Mouse (Mus musculus) gastrocnemius, postnatal 36 days (tissue): Measurements from ENCODE around the gene Prkce. TPM values are rescaled to one million over a fixed set of nuclear protein-coding genes. Genes with fewer than 3 reads are reported as not detected.

Source experiments
- DNase-seq, 2 experiments: peaks; one replicate each; pipeline ENCODE4 v3.0.0; 2022
- intact Hi-C: fragments of 180-260 bp; cut with DNase I; formaldehyde crosslinking; loops from one replicate; pipeline ENCODE4 v1.15.1; 2025
- total RNA-seq, 2 experiments: library from RNA; stranded (reverse); gene quantifications; 2 replicates each; pipeline ENCODE4 v1.2.3; 2021

Prkce gene
- total RNA-seq, 2 experiments from 2014 or later: 7.9 to 8.2 TPM

DNA sequence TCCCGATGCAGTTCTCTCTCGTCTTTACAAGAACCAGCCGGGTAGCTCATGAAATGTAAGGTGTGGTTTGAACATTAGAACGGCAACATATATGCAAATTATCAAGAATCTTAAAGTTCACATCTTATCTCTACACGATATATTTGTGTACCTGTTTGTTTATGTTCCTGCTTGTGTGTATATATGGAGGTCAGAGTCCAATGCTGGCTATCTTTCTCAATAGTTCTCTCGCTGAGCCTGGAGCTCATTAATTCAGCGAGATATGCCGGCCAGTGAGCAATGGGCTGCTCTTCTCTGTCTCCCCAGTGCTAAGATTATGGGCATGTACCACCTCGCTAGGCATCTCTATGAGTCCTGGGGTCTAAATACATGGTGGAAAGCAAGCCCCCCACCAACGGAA, 356.3 kb downstream of the Prkce start:
- no peak for DNase-seq
- intact Hi-C loops: no loop called here

DNA sequence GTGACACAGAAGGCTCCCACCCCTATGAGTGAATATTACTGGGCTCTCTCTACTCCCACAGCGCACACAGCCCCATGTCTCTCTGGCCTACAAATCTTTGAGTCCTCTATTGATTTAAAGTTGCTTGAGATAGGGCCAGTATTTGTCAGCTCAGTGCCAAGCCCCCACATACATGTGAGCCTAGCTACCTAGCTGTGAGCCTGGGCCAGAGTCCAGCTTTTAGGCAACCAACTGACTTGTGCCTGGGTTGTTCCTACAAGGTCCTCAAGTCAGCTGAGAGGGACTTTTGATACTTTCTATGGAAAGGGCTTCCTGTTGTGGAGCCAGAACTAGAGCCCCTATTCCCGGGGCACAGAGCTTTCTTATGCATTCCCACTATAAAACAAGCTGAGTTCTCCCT, 357.5 kb downstream of the Prkce start:
- no peak for DNase-seq
- intact Hi-C loops: no loop called here

DNA sequence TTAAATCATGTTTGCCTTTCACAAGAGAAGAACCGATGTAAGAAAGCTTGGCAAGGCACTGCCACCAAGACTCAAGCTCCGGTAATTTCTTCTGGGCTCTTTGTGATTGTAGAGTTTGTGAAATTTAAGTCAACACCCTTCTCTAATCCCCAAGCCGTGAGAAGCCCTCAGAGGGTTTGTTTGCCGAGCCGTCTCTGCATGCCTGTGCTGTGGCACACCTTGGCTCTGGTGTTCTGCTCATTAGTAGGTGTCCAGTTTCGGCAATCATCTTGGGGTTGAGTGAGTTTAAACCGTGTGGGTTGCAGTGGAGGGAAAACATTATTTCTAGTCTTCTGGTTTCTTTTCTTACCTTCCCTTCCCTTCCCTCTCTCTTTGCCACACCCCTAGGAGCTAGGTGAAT, 358.4 kb downstream of the Prkce start:
- no peak for DNase-seq
- intact Hi-C loops: no loop called here

DNA sequence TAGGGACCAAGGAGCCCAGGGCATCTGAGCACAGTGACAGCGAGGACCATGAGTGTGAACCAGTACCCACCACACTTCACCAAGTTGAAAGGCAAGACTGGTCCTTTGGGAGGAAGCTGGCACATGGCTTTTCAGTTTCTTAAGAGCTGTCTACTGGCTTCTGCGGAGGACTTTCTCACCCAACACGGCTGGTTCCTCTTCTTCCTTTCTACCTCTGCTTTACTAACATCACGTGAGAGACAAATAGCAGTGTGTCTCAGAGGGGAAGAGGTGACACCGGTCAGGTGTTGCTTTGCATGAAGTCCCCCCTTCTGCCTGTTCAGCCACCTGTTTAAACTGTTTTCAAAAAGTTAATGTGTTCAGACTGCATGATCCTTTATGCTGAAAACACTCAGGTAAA, 359.7 kb downstream of the Prkce start:
- intact Hi-C loops: no loop called here
- DNase-seq: no peak

DNA sequence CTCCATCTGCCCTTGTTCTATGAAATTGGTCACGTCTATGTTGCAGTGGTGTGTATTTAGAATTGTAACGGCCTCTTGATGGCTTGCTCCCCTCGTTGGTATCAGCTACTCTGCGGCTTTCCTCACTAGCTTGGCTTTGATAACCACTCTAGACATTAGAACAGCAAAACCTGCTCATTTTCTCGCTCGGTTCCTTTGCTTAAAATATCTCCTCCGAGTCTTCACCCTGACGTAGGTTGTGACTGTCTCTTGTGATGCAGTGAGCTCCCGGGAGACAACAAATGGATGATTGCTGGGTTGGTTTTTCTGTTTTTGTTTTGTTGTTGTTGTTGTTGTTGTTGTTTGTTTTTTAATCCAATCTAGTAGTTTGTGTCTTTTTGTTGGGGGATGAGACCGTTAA, 361.4 kb downstream of the Prkce start:
- intact Hi-C loops: no loop called here

DNA sequence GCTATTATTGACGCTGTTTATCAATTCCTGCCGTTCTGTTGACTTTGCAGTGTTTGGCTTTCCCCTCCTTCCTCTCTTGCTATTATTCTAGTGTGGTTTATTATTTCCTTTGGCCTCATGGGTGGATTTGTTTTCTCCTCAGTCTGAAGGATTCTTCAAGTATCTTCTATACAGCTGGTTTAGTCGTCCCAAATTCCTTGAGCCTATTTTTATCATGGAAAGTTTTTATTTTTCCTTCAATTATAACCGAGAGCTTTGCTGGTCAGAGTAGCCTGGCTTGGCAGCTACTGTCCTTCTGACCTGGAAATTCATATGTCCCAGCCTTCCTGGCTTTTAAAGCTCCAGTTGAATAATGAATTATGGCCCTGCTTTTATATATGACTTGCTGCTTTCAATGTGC, 361.8 kb downstream of the Prkce start:
- intact Hi-C loops: no loop called here
- DNase-seq: no peak

More for the DNA sequence above, 361.4 kb downstream of the Prkce start:
- DNase-seq: no peak

DNA sequence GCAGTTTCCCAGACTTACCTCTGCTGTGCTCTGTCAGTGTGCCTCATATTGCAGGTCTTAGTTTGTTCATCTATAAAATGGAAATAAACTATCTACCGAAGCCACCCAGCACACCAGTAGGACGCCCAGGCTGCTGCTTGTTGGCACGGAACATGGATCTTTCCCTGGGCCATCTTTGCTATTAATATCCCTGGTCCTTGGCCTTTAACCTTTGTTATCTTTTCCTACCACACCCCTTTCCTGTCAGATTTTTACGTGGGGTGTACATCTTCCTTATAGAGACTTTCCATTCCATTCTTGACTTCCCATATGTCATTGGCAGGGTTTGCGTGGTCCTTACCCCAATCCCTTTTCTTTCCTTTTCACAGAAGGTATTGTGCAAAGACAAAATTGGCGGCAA, 363.6 kb downstream of the Prkce start:
- DNase-seq: no peak
- intact Hi-C loops: no loop called here

DNA sequence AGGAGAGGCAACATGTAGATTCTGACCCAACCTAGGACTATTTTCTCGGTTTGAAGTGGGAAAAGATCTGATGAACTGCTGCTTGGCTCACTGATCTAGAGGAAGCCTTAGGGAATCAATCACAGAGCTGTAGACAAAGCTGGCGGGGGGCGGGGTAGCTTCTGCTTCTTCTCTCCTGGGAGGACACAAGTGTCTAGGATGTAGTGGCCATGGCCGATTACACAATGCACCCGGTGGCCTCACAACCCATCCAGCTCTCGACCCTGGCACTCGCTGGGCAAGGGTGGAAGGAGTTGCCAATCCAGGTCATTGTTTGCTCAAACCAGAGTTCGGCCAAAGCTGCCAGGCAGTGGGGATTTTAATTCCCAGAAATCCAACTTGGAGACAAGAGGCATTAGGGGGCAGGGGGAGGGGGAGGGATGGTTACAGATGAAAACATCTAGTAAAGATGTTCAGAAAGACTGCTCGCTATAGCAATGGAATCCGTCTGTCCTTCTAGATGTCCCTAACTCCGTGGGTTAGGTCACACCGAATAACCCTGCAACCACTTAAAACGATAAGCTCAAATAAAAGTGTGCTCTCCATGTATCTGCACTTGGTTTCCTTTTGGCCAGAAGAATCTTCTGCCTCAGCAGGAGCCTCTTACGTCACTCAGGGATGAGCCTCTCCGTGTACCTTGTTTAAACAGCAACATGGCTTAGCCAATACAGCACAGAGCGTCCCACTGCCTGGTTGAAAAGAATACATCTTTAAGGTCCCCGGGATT, 365.4 kb downstream of the Prkce start:
- intact Hi-C loops: no loop called here

DNA sequence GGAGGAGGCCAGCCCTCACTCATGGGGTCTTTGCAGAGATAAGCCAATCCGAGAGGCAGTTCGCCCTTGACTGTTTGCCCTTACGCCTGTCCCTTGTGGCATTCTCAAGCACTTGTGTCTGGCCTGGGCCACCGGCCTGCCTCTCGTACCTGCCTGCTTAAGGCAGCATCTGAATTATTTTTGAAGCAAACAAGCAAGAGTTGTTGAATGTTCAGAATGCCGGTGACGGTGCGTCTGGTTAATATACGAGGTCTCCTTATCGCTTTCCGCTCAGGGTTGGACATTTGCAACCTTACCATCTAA, 365.9 kb downstream of the Prkce start:
- DNase-seq: no peak
- intact Hi-C loops: no loop called here

More for the DNA sequence above, 365.4 kb downstream of the Prkce start:
- no peak for DNase-seq

DNA sequence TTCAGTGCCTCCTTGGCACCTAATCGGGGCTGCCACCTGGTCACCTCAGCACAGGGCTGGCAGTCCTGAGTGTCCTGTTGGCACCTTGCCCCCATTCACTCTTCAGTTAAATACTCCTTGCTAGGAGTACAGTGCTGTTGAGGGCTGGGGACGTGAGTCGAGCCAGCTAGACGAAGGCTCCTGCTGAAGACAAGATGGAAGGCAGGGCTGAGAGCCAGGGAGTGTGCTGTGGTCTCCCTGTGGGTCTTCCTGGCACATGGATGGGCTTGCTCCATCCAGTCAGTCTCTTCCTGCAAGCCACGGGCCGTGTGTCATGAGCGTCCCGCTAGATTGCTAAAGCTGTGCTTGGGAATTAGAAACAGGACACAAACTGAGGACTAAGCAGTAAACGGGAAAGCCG, 367.5 kb downstream of the Prkce start:
- intact Hi-C loops: loop anchor here (2.0 to 5.0 kb wide), 3 partner anchors 38 to 280 kb away; partner anchors contain the start of gene Epas1
- no peak for DNase-seq

DNA sequence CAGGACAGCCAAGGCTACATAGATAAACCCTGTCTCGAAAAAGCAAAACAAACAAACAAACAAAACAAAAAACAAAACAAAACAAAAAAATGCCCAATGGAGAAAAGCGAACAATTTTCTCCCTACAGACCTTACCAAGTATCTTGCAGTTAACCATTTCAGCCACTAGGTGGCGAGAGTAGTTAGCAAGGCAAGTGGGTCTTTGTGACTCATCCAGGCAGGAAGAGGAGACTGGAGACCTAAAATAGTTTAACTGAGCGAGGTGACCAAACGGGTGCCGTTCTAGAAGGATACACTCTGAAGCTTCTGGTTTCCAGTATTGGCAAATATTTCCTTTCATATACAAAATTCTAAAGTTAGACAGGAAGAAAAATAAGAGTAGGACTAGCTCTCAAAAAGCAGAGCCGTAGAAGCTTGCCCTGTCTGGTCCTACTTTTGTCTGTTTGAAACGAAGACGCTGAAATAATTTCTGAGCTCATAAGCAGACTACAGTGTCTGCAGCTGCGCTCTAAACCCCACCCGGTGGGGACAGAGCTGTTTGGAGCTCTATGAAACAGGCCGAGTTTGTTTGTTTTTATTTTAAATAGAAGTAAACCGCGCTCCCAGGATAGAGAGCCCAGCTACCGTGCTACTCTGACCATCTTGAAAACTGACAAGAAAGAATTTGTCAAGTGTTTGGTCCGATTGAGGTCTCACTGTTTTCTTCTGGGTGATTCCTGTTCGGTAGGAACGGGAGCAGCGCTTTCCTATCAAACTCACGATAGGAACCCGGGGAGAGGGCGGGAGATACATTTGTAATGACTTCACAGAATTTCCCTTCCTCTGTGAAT, 368.5 kb downstream of the Prkce start:
- intact Hi-C loops: loop anchor here (2.0 to 5.0 kb wide), 4 partner anchors 39 to 279 kb away; partner anchors contain the start of gene Epas1
- peak in 1 of 2 experiments; percentile 66 for DNase-seq

DNA sequence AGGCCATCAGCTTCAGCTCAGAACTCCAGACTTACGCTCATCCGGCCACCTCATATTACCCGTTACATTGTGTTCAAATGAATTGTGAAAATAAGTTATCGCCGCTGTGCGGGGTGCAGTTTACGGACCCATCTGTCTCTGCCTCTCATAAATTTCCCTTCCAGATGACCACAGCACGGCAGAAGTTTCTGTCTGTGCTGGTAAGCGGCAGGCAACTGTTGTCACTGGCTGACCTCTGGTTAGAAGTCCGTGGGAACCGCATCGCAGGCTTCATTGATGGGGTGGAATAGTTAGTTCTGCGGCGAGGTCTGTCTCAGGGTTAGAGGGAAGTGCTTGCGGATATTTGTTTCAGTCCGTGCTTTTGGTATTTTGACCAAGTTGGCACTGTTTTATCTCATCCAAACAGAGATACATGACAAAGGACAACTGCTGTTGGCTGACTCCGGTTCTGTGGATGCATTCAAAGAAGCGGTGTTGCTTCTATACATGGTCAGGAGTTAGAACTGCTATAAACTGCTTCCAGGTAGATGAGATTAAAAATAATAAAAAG, 372.4 kb downstream of the Prkce start:
- intact Hi-C loops: loop anchor here (5.0 kb wide), 1 partner anchor 43 kb away; no protein-coding TSS in a partner anchor
- DNase-seq: no peak

DNA sequence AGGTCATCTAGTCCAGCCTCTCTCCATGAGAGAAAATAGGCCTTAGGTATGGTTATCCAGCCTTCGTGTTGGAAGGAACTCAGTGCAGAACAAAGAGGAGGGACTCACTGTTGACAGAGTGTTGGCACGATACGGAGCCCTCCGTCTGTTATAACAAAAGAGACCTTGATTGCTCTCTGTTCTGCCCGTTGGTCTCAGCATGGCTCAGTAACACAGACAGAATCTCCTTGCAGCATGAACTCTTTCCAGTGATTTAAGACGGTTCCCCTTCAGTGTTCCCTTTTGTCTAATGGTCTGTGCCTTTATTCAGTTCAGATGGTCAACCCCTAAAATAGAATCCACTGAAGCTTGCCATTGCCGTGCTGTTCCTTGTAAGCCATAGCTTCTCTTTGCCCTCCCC, 378.9 kb downstream of the Prkce start:
- intact Hi-C loops: no loop called here
- DNase-seq: no peak

DNA sequence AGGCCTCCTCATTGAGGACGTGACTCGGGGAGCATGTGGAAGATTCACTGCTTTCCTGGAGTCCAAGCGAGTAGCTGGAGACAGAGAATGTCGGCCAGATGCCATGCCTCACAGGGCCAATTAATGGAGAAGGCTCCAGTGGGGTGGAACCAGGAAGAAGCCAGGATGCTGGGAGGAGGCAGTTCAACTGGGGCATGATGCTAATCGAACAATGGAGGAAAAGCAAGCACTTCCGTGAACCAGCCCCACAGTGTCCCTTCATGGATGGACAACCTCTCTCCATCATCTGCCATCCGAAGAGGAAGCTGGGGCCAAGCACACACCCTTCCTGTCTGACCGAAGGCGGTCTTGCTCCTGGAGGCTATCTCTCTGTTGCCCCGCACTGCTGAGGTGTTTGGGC, 381.5 kb downstream of the Prkce start:
- intact Hi-C loops: no loop called here
- DNase-seq: no peak

DNA sequence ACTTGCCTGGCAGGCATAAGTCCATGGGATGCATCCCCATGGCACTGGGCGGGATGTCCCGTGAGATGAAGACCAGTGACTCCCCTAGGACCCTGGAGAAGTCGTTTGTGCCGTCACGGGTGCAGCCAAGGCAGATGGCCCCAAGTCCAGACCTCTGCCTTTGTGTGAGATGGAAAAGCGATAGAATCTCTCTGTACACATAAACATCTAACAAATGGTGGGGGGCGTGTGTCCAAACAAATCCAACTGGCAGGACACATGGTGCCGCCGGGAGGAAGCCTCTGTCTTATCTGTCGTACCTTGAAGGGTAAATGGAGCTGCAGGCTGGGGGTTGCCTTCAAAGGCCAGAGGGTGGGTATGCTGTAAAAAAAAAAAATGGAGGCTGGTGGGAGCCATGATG, 384.0 kb downstream of the Prkce start:
- no peak for DNase-seq
- intact Hi-C loops: no loop called here

DNA sequence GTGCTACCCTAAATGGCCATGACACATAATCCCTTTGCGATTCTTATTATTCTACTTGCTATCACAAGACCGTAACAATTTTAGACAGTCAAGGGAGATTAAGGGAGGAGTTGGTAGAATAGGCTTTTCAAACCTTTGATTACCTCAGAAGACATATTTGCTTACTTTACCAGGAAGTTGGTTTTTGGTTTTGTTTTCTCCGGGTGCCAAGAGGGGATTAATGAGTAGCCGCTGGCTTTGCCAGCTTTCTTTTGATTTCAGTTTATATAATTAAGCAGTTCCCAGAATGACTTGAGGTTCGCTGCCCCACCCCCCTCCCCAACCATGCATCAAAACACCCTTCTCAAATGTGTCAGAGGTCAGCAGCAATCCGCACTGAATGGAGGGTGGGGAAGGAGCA, 384.4 kb downstream of the Prkce start:
- intact Hi-C loops: no loop called here
- no peak for DNase-seq

DNA sequence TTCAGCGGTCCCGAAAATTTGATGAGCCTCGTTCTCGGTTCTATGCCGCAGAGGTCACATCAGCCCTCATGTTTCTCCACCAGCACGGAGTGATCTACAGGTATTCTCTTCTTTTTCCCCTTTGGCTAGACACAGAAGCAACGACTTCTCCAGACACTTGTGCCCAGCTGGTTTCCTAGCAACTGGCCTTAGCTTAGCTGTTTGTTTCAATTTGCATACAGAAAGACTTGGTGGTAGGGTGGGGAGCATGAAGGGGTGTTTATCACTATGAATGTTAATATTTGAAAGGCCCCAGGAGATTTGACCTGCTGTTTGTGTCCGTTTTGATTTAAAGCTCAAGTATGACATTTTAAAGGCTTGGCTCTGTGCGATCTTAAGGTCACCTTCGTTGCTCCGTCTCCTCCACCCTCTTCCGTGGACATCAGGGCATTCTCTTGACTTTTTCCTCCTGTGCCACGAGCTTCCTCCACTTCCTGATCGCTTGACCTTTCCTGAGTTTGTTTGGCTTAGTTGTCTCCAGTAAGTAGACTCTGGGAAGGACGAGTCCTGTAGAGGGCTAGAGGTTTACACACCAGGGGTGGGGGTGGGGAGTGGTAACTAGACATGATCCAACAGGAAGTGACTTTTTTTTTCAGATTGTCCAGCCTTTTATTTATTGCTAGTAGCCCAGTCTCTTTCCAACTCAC, 391.8 kb downstream of the Prkce start:
- intact Hi-C loops: no loop called here
- DNase-seq: no peak

DNA sequence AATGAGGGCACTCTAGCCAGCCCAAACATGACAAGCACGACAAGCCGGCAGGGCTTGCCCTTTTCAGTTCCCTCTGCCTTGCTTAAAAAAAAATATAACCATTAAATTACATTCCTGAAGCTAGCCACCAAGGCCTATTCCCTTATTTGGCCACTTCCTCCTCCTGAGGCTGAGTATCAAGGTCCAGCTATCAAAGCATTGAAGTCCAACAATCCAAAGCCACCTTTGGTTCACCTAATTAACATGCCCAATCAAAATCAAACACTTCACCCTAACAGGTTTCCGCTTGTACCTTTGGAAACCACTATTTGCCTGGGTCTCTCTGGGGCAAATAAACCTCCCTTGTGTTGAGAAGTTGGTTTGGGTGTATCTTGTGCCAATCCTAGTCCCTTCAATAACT, 392.9 kb downstream of the Prkce start:
- DNase-seq: no peak
- intact Hi-C loops: no loop called here

DNA sequence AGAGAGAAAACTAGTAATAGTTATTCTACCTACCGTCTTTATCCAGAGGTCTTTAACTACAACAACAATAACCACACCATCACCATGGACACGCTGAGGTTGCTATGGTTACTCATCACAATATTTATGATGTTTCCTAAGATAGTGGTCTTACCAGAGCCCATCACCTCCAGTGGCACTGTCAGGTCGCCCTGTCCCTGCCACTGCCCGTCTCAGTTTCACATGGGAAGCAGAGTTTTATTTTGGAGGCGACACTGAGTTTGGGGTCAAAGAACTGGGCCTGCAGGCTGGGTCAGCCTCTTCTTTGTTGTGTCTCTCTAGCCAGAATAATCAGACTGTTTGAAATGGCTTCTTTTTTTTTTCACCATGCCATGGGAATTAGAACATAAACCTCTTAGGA, 402.9 kb downstream of the Prkce start:
- no peak for DNase-seq
- intact Hi-C loops: no loop called here

DNA sequence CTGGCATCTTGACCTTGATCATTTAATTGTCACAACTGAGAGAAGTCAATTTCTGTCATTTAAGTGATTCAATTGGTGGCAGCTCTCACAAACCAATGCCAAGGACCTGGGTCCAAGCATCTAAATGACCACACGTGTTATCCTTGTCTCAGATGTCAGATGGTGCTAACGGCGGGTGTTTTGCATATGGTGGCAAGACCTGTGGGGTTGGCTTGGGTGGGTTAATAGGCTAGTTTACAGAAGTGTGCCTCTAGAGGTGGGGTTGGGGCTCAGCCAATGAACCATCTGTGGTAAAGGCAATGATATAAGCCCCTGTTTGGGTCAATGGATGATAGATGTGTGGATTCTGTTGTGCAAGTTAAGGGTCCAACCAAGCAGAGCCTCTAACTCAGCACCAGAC, 403.7 kb downstream of the Prkce start:
- intact Hi-C loops: no loop called here
- DNase-seq: no peak

DNA sequence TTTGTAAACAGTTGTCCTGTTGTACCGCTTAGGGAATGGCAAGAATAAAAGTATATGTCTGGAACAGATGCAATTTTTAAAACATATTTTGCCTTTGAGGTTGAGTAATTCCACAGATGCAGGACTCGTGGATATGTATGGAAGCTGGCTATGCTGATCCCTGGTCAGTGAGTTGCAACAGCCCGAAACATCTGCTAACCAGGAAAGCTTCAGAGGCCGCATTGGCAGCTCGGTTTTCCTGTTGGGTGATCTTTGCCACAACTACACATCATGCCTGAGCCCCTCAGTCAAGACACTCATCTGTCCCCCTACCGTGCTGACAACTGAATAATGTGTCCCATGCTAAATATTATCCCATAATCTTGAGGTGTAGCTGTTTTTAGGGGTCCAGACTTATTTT, 404.6 kb downstream of the Prkce start:
- intact Hi-C loops: no loop called here
- DNase-seq: no peak
